In the genomic region with DNA sequence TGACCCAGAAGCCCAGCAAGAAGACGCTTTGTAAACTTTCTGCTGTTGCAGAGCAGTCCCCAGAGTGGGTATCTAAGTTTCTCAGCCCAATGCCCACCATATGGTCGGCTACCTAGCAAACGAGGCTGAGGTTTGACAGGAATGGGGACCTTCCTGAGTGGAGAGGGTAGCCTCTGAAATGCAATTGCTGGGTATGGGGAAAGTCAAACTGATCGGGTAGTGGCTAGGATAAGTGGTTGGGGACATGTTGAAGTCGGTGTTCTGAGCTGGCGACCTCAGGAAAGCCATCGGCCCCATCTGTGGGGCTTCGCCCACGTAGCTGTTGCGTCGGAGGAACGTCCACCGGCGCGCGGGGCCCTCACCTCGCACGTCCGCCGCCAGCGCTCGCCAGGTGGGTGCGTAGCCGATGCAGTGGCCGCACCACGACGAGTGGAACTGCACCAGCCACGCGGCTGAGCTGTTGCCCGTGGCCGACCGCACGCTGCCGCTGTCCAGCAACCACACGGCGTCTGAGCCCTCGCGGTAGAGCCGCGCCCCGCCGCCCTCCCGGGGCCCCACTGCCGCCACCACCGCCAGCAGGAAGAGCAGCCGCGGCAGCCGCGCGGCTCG, we compare ENCODE assay signal across 8 mouse cellular contexts. TPM values are rescaled to one million over a fixed set of nuclear protein-coding genes. Genes with fewer than 3 reads are reported as not detected.
A peak's percentile ranks its signal among the peaks of the same experiment; 100 is the strongest.
DNase-seq lines count a peak whose midpoint lies in the region; ATAC-seq and TF ChIP-seq lines count a peak whose summit lies in the region.

No protein-coding gene starts in this region.

- peaks cover 10% of the 10 kb centered on the region for H3K4me1 ChIP-seq in testis, adult 2 months (ENCODE audit: control insufficient read depth, insufficient read depth, low read length)
- peaks cover 28% of the 10 kb centered on the region for H3K4me1 ChIP-seq in hindbrain, embryonic 15.5 days (replicated peaks)

- H3K36me3 ChIP-seq in testis, adult 2 months (ENCODE audit: control insufficient read depth, insufficient read depth, low read length) = no peaks in the 10 kb centered on the region
- H3K36me3 ChIP-seq in hindbrain, embryonic 15.5 days = no peaks in the 10 kb centered on the region

- no peaks in the 10 kb centered on the region for H3K9me3 ChIP-seq in hindbrain, embryonic 15.5 days

- ATAC-seq in frontal cortex, adult (ENCODE audit: low TSS enrichment) = peak; percentile 58; the same call in 1 of the 2 replicates
- ATAC-seq in hindbrain, embryonic 15.5 days (ENCODE audit: low FRiP score, low read depth) = peak; percentile 73

- H3K4me2 ChIP-seq in hindbrain, embryonic 15.5 days = peak overlapping the region; percentile 90

- peak overlapping the region; percentile 87 for H3K9ac ChIP-seq in hindbrain, embryonic 15.5 days

- TF ChIP-seq POLR2A in testis, adult 2 months (IDR thresholded peaks at IDR 0.05; ENCODE audit: control insufficient read depth, low read depth, low read length) = peak; percentile 63; the same call in 1 of the 2 replicates

- WGBS in hindbrain, embryonic 15.5 days = under 1% methylated on average over 51 of the region's 51 CpGs

- peak overlapping the region; percentile 90 for H3K27ac ChIP-seq in testis, adult 2 months (ENCODE audit: control insufficient read depth, insufficient read depth, low read depth, low read length)
- peak overlapping the region; percentile 85 for H3K27ac ChIP-seq in hindbrain, embryonic 15.5 days (replicated peaks)

- H3K4me3 ChIP-seq in testis, adult 2 months (ENCODE audit: control insufficient read depth, low read depth, low read length) = peak overlapping the region; percentile 85
- H3K4me3 ChIP-seq in hindbrain, embryonic 15.5 days = peak overlapping the region; percentile 95

- no peaks in the 10 kb centered on the region for H3K27me3 ChIP-seq in testis, adult 2 months (ENCODE audit: control insufficient read depth, insufficient read depth, low read length)
- no peaks in the 10 kb centered on the region for H3K27me3 ChIP-seq in hindbrain, embryonic 15.5 days

- TF ChIP-seq CTCF in testis, adult 2 months (IDR thresholded peaks at IDR 0.05; ENCODE audit: control insufficient read depth, insufficient read depth, insufficient replicate concordance, low read depth, low read length) = no peak

- no peak for DNase-seq in frontal cortex, postnatal 25 days (ENCODE audit: low spot score in 2 of 2)
- no peak for DNase-seq in testis, postnatal 10 days (ENCODE audit: low spot score)
- peak; percentile 5 for DNase-seq in mesoderm, embryonic 11.5 days (ENCODE audit: low read depth, low spot score)
- no peak for DNase-seq in ovary, postnatal 14 days (ENCODE audit: low spot score)
- no peak for DNase-seq in ovary, postnatal 36 days (ENCODE audit: low spot score)

RNA-seq across cellular contexts. Expression of gene Qsox2, which starts 0.5 kb away (rescaled TPM):
- polyA plus RNA-seq in testis, adult 2 months (2012; rRNA removed) = 26.3 and 33.0 TPM in 2 replicates
- 16.7 and 16.9 TPM in 2 replicates for polyA plus RNA-seq in hindbrain, embryonic 15.5 days (2015; fragmentation: Nextera tagmentation; extraction: Ambion mirVana)

RNA-seq across cellular contexts. Expression of gene Lhx3, which starts 28.7 kb away (rescaled TPM):
- polyA plus RNA-seq in testis, adult 2 months (2012; rRNA removed) = 0.20 and 0.65 TPM in 2 replicates
- polyA plus RNA-seq in hindbrain, embryonic 15.5 days (2015; fragmentation: Nextera tagmentation; extraction: Ambion mirVana) = 4.1 and 4.2 TPM in 2 replicates

RNA-seq across cellular contexts. Expression of gene Ccdc187, which starts 57.6 kb away (rescaled TPM):
- polyA plus RNA-seq in testis, adult 2 months (2012; rRNA removed) = 90.3 and 101 TPM in 2 replicates
- polyA plus RNA-seq in hindbrain, embryonic 15.5 days (2015; fragmentation: Nextera tagmentation; extraction: Ambion mirVana) = 0.16 and 0.25 TPM in 2 replicates

Comparison
In these comparisons a context has a peak if more than half of its experiments do, and no peak if none do; other contexts are left out.
1. RNA of gene Ccdc187, which starts 57.6 kb away (polyA plus RNA-seq): 90.3 to 101 TPM in testis, adult 2 months; 0.16 to 0.25 TPM in hindbrain, embryonic 15.5 days; every median in the first group is over 10 times any median in the second.